Mouse (Mus musculus) midbrain, embryonic 10.5 days (tissue): Measurements from ENCODE around the gene Khdc3. TPM values are rescaled to one million over a fixed set of nuclear protein-coding genes. Genes with fewer than 3 reads are reported as not detected.
"Not testable (repeated sequence)": the region's sequence is repeated elsewhere in the genome, so short reads cannot be mapped to it uniquely, and the experiment has no call there.

Experiments
- DNase-seq: peaks from one replicate; pipeline ENCODE4 v3.0.0-alpha.2; 2017; ENCODE audit warnings: low spot score
- H3K27ac ChIP-seq: fragments of 300-500 bp; sonication (generic); replicated peaks from 2 replicates; pipeline ENCODE4 v1.5.1; 2016; ENCODE audit warnings: mild to moderate bottlenecking
- H3K27me3 ChIP-seq: fragments of 300-500 bp; sonication (generic); 2 replicates; pipeline ENCODE4 v1.6.1; 2016; ENCODE audit warnings: low read depth, mild to moderate bottlenecking; ENCODE audit not compliant: poor library complexity, severe bottlenecking
- H3K36me3 ChIP-seq: fragments of 300-500 bp; sonication (generic); 2 replicates; pipeline ENCODE4 v1.6.1; 2016; ENCODE audit warnings: mild to moderate bottlenecking, moderate library complexity
- H3K4me1 ChIP-seq: fragments of 300-500 bp; sonication (generic); 2 replicates; pipeline ENCODE4 v1.6.1; 2016
- H3K4me3 ChIP-seq: fragments of 300-500 bp; sonication (generic); 2 replicates; pipeline ENCODE4 v1.5.1; 2016; ENCODE audit warnings: mild to moderate bottlenecking, moderate library complexity
- H3K9me3 ChIP-seq: fragments of 300-500 bp; sonication (generic); replicated peaks from 2 replicates; pipeline ENCODE4 v1.6.1; 2016; ENCODE audit warnings: mild to moderate bottlenecking
- WGBS: fragments of 180-500 bp; shearing (Covaris S2); methylation state at CpG from one replicate; pipeline ENCODE4 v1.1.7; 2016; 5-methylcytosine and 5-hydroxymethylcytosine counted together
- polyA plus RNA-seq: library from polyadenylated mRNA; unstranded; fragments of >200 nt; fragmentation: Nextera tagmentation; extraction: Ambion mirVana; gene quantifications from 2 replicates; pipeline ENCODE4 v1.2.1, GENCODE M21; 2016

The Khdc3 gene
- polyA plus RNA-seq: not detected in 2 replicates

- Histone ChIP-seq H3K4me3 (no peak within 1 kb of the TSS), H3K4me1 (peaks cover 10% of the 10 kb centered on the region), H3K27me3 (peaks cover 51% of the 10 kb centered on the region), H3K9me3 (no peaks in the 10 kb centered on the region), H3K27ac (no peak within 1 kb of the TSS), H3K36me3 (no peaks in the 10 kb centered on the region)
- WGBS: 91% methylated on average over 5 of the region's 5 CpGs
- no peak for DNase-seq
Measured at GRCm38 (mm10) chr9:73101536-73101935, at the start of gene Khdc3. TSS of gene Khdc3 (plus strand) at chr9:73101836.

GRCm38 (mm10) chr9:73055441-73055911 lies 46.2 kb upstream of the Khdc3 start:
- 71% methylated on average over 10 of the region's 10 CpGs for WGBS

GRCm38 (mm10) chr9:73059224-73059623 lies 42.4 kb upstream of the Khdc3 start:
- WGBS: 93% methylated on average over 4 of the region's 4 CpGs
- Histone ChIP-seq H3K4me1 (peaks cover 13% of the 10 kb centered on the region; the same call in 1 of the 2 replicates), H3K27ac (no peak overlapping the region), H3K4me3 (no peak overlapping the region), H3K27me3 (no peaks in the 10 kb centered on the region), H3K9me3 (no peaks in the 10 kb centered on the region), H3K36me3 (no peaks in the 10 kb centered on the region)
- DNase-seq: no peak

More at GRCm38 (mm10) chr9:73055441-73055911, 46.2 kb upstream of the Khdc3 start:
- Histone ChIP-seq H3K4me1 (peaks cover 11% of the 10 kb centered on the region; the same call in 1 of the 2 replicates), H3K9me3 (no peaks in the 10 kb centered on the region), H3K4me3 (no peak overlapping the region), H3K27me3 (no peaks in the 10 kb centered on the region), H3K36me3 (no peaks in the 10 kb centered on the region), H3K27ac (no peak overlapping the region)
- DNase-seq: no peak

- Histone ChIP-seq H3K9me3 (no peaks in the 10 kb centered on the region), H3K27ac (no peak overlapping the region), H3K4me3 (no peak overlapping the region), H3K4me1 (peaks cover 24% of the 10 kb centered on the region), H3K27me3 (no peaks in the 10 kb centered on the region), H3K36me3 (no peaks in the 10 kb centered on the region)
- WGBS: 41% methylated on average over 15 of the region's 15 CpGs
- no peak for DNase-seq
Measured at GRCm38 (mm10) chr9:73063621-73064290, 37.9 kb upstream of the Khdc3 start.

- Histone ChIP-seq H3K36me3 (no peaks in the 10 kb centered on the region), H3K27ac (0 out of 2 replicates have a peak overlapping the region, but pooled peaks have one; percentile 2), H3K4me3 (peak overlapping the region; percentile 11; the same call in 1 of the 2 replicates), H3K27me3 (no peaks in the 10 kb centered on the region), H3K4me1 (peaks cover 24% of the 10 kb centered on the region), H3K9me3 (no peaks in the 10 kb centered on the region)
- WGBS: 38% methylated on average over 10 of the region's 10 CpGs
- DNase-seq: no peak
Measured at GRCm38 (mm10) chr9:73067086-73067485, 34.5 kb upstream of the Khdc3 start.

- no peak for DNase-seq
Measured at GRCm38 (mm10) chr9:73068230-73068679, 33.4 kb upstream of the Khdc3 start.

GRCm38 (mm10) chr9:73068688-73069087 lies 32.9 kb upstream of the Khdc3 start:
- no peak overlapping the region for H3K4me3 ChIP-seq
- no peak for DNase-seq
- peaks cover 20% of the 10 kb centered on the region for H3K4me1 ChIP-seq
- H3K36me3 ChIP-seq: no peaks in the 10 kb centered on the region
- H3K9me3 ChIP-seq: no peaks in the 10 kb centered on the region
- 92% methylated on average over 6 of the region's 6 CpGs for WGBS
- no peak overlapping the region for H3K27ac ChIP-seq
- H3K27me3 ChIP-seq: no peaks in the 10 kb centered on the region

More at GRCm38 (mm10) chr9:73068230-73068679, 33.4 kb upstream of the Khdc3 start:
- no peak overlapping the region for H3K27ac ChIP-seq
- no peaks in the 10 kb centered on the region for H3K27me3 ChIP-seq
- peaks cover 24% of the 10 kb centered on the region for H3K4me1 ChIP-seq
- H3K4me3 ChIP-seq: no peak overlapping the region
- WGBS: 75% methylated on average over 6 of the region's 6 CpGs
- H3K36me3 ChIP-seq: no peaks in the 10 kb centered on the region
- no peaks in the 10 kb centered on the region for H3K9me3 ChIP-seq

GRCm38 (mm10) chr9:73070971-73071659 lies 30.5 kb upstream of the Khdc3 start:
- H3K9me3 ChIP-seq: no peaks in the 10 kb centered on the region
- no peak overlapping the region for H3K27ac ChIP-seq
- no peak overlapping the region for H3K4me3 ChIP-seq
- no peaks in the 10 kb centered on the region for H3K36me3 ChIP-seq
- peaks cover 17% of the 10 kb centered on the region for H3K4me1 ChIP-seq
- no peaks in the 10 kb centered on the region for H3K27me3 ChIP-seq
- 75% methylated on average over 10 of the region's 10 CpGs for WGBS
- no peak for DNase-seq

GRCm38 (mm10) chr9:73072426-73072825 lies 29.2 kb upstream of the Khdc3 start:
- no peak for DNase-seq
- Histone ChIP-seq H3K27me3 (no peaks in the 10 kb centered on the region), H3K4me3 (no peak overlapping the region), H3K36me3 (no peaks in the 10 kb centered on the region), H3K4me1 (peaks cover 8% of the 10 kb centered on the region), H3K27ac (no peak overlapping the region), H3K9me3 (no peaks in the 10 kb centered on the region)
- 86% methylated on average over 8 of the region's 8 CpGs for WGBS

GRCm38 (mm10) chr9:73073169-73073568 lies 28.5 kb upstream of the Khdc3 start:
- Histone ChIP-seq H3K27ac (no peak overlapping the region), H3K9me3 (no peaks in the 10 kb centered on the region), H3K36me3 (no peaks in the 10 kb centered on the region), H3K4me3 (no peak overlapping the region), H3K27me3 (no peaks in the 10 kb centered on the region), H3K4me1 (peaks cover 2% of the 10 kb centered on the region)
- WGBS: 92% methylated on average over 5 of the region's 5 CpGs
- no peak for DNase-seq

- DNase-seq, H3K9me3 ChIP-seq: not testable (repeated sequence)
- WGBS: 84% methylated on average over 11 of the region's 12 CpGs
Measured at GRCm38 (mm10) chr9:73079349-73079748, 22.3 kb upstream of the Khdc3 start.

GRCm38 (mm10) chr9:73079801-73080325 lies 21.8 kb upstream of the Khdc3 start:
- no peaks in the 10 kb centered on the region for H3K4me1 ChIP-seq
- no peak overlapping the region for H3K4me3 ChIP-seq
- H3K9me3 ChIP-seq: no peaks in the 10 kb centered on the region
- no peaks in the 10 kb centered on the region for H3K27me3 ChIP-seq
- no peak for DNase-seq
- no peaks in the 10 kb centered on the region for H3K36me3 ChIP-seq
- 37% methylated on average over 7 of the region's 7 CpGs for WGBS
- no peak overlapping the region for H3K27ac ChIP-seq

More at GRCm38 (mm10) chr9:73079349-73079748, 22.3 kb upstream of the Khdc3 start:
- H3K27ac ChIP-seq, H3K4me1 ChIP-seq, H3K4me3 ChIP-seq, H3K27me3 ChIP-seq, H3K36me3 ChIP-seq: not testable (repeated sequence)
